Mouse (Mus musculus): Measurements from ENCODE around the gene Gm4792.

Gm4792 gene

GRCm38 (mm10) chr10:94298471-94298870 is at the start of gene Gm4792:
TSS of gene Gm4792 (minus strand) at chr10:94298703.
- DNase-seq (ENCODE audit: low spot score), result no peak

GRCm38 (mm10) chr10:94347959-94348358 is 49.5 kb upstream of the Gm4792 start:
- DNase-seq (ENCODE audit: low spot score), result no peak

- no peak for DNase-seq (ENCODE audit: low spot score)
Observed at GRCm38 (mm10) chr10:94347296-94347695, 48.8 kb upstream of the Gm4792 start.

- no peak for DNase-seq (ENCODE audit: low spot score)
Observed at GRCm38 (mm10) chr10:94346596-94346995, 48.1 kb upstream of the Gm4792 start.

GRCm38 (mm10) chr10:94345509-94346252 is 47.2 kb upstream of the Gm4792 start:
- DNase-seq (ENCODE audit: low spot score), result no peak

GRCm38 (mm10) chr10:94344631-94345417 is 46.3 kb upstream of the Gm4792 start:
- no peak for DNase-seq (ENCODE audit: low spot score)

GRCm38 (mm10) chr10:94343581-94343980 is 45.1 kb upstream of the Gm4792 start:
- DNase-seq (ENCODE audit: low spot score), result no peak

GRCm38 (mm10) chr10:94342256-94342655 is 43.8 kb upstream of the Gm4792 start:
- no peak for DNase-seq (ENCODE audit: low spot score)

GRCm38 (mm10) chr10:94341501-94341900 is 43.0 kb upstream of the Gm4792 start:
- DNase-seq (ENCODE audit: low spot score), result no peak

GRCm38 (mm10) chr10:94336071-94336470 is 37.6 kb upstream of the Gm4792 start:
- no peak for DNase-seq (ENCODE audit: low spot score)

- DNase-seq (ENCODE audit: low spot score), result no peak
Observed at GRCm38 (mm10) chr10:94335047-94335446, 36.5 kb upstream of the Gm4792 start.

GRCm38 (mm10) chr10:94333328-94333727 is 34.8 kb upstream of the Gm4792 start:
- no peak for DNase-seq (ENCODE audit: low spot score)

- no peak for DNase-seq (ENCODE audit: low spot score)
Observed at GRCm38 (mm10) chr10:94332358-94333137, 34.0 kb upstream of the Gm4792 start.

- DNase-seq (ENCODE audit: low spot score), result no peak
Observed at GRCm38 (mm10) chr10:94329962-94330361, 31.5 kb upstream of the Gm4792 start.

- no peak for DNase-seq (ENCODE audit: low spot score)
Observed at GRCm38 (mm10) chr10:94318574-94318973, 20.1 kb upstream of the Gm4792 start.

GRCm38 (mm10) chr10:94313146-94313545 is 14.6 kb upstream of the Gm4792 start:
- DNase-seq (ENCODE audit: low spot score), result no peak

GRCm38 (mm10) chr10:94312007-94312715 is 13.7 kb upstream of the Gm4792 start:
- no peak for DNase-seq (ENCODE audit: low spot score)

GRCm38 (mm10) chr10:94311511-94312006 is 13.1 kb upstream of the Gm4792 start, which contains the start of gene Tmcc3:
TSS of gene Tmcc3 (plus strand) at chr10:94311949.
- DNase-seq (ENCODE audit: low spot score), result no peak

GRCm38 (mm10) chr10:94310499-94311267 is 12.2 kb upstream of the Gm4792 start:
- DNase-seq (ENCODE audit: low spot score), result no peak

- DNase-seq (ENCODE audit: low spot score), result peak; percentile 11
Observed at GRCm38 (mm10) chr10:94305526-94305925, 7.0 kb upstream of the Gm4792 start.

Measured in ovary, postnatal 10 days (tissue).